Mouse (Mus musculus) bone marrow macrophage, adult 2 months (primary cell): ENCODE data around the gene Cgnl1.

Source experiments
- CTCF ChIP-seq: IDR thresholded peaks from 2 replicates; pipeline ENCODE4 v1.5.1; 2012; ENCODE audit warnings: low read depth, mild to moderate bottlenecking, low read length, moderate library complexity
- POLR2A ChIP-seq: IDR thresholded peaks from 2 replicates; pipeline ENCODE4 v1.6.1; 2012; ENCODE audit warnings: mild to moderate bottlenecking, low read depth, low read length, borderline replicate concordance

GRCm38 (mm10) chr9:71812914-71813313 lies 41.5 kb upstream of the Cgnl1 start:
- TF ChIP-seq CTCF (no peak), POLR2A (no peak)
